Mouse (Mus musculus) kidney, embryonic 15.5 days (tissue): ENCODE data around the gene Coq5. TPM values are rescaled to one million over a fixed set of nuclear protein-coding genes. Genes with fewer than 3 reads are reported as not detected.

Experiments
- ATAC-seq: fragments of 200-750 bp; cut with Nextera tagmentation; replicated peaks from 2 replicates; pipeline ENCODE4 v1.8.0; 2017; ENCODE audit warnings: moderate TSS enrichment; ENCODE audit not compliant: low FRiP score
- H3K27ac ChIP-seq: fragments of 300-500 bp; sonication (generic); 2 replicates; pipeline ENCODE4 v1.5.1; 2015; ENCODE audit warnings: mild to moderate bottlenecking, inconsistent platforms
- H3K27me3 ChIP-seq: fragments of 300-500 bp; sonication (generic); 2 replicates; pipeline ENCODE4 v1.6.1; 2015; ENCODE audit warnings: inconsistent platforms
- H3K36me3 ChIP-seq: fragments of 300-500 bp; sonication (generic); 2 replicates; pipeline ENCODE4 v1.6.1; 2015; ENCODE audit warnings: inconsistent platforms
- H3K4me1 ChIP-seq: fragments of 300-500 bp; sonication (generic); 2 replicates; pipeline ENCODE4 v1.6.1; 2015; ENCODE audit warnings: inconsistent platforms
- H3K4me2 ChIP-seq: fragments of 300-500 bp; sonication (generic); 2 replicates; pipeline ENCODE4 v1.6.1; 2015; ENCODE audit warnings: moderate library complexity, mild to moderate bottlenecking, inconsistent platforms
- H3K4me3 ChIP-seq: fragments of 300-500 bp; sonication (generic); replicated peaks from 2 replicates; pipeline ENCODE4 v1.5.1; 2015; ENCODE audit warnings: mild to moderate bottlenecking, inconsistent platforms
- H3K9ac ChIP-seq: fragments of 300-500 bp; sonication (generic); 2 replicates; pipeline ENCODE4 v1.6.1; 2015; ENCODE audit warnings: mild to moderate bottlenecking, inconsistent platforms
- H3K9me3 ChIP-seq: fragments of 300-500 bp; sonication (generic); replicated peaks from 2 replicates; pipeline ENCODE4 v1.6.1; 2016; ENCODE audit warnings: inconsistent platforms
- WGBS: fragments of 180-500 bp; shearing (Covaris S2); methylation state at CpG from one replicate; pipeline ENCODE4 v1.1.7; 2015; ENCODE audit warnings: mixed read lengths; 5-methylcytosine and 5-hydroxymethylcytosine counted together
- polyA plus RNA-seq: library from polyadenylated mRNA; unstranded; fragments of >200 nt; fragmentation: Nextera tagmentation; extraction: Ambion mirVana; gene quantifications from 2 replicates; pipeline ENCODE4 v1.2.1, GENCODE M21; 2015

Gene Coq5
- 51.0 and 51.2 TPM in 2 replicates for polyA plus RNA-seq

DNA sequence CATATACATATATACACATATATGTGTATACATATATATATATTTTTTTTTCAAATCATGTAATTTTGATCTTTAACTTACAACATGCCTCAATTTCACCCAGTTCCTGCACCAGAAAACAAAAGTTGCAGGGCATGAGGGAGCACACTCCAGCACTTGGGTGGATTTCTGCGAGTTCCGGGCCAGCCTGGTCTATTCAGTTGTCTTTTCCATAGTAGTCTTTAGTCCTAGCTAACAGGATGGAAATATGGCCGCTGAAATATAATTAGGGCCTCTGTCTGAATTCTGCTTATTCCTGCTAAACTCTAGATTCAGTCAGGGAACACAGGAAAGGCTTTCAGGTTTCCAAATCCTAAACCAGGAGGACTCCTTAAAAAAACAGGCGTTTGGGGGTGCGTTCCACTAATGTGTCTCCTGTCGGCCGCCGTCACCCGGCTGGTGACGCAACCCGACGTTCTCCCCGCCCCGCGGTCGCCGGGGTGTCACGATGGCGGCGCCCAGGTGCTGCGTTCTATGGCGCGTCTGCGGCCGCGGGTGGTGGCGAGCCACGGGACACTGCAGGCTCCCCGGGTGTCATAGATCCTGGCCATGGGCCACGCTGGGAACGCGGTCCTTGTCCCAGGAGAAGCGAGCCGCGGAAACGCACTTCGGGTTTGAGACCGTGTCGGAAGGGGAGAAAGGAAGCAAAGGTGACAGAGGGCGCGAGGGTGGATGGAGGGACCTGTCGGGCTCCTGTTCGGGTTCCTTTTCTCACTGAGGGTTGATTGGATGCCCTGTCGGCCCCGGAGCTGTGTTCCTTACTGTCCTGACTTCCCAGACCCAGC is at the start of gene Coq5:
Coq5 (plus strand) TSS at position 441 of the 824 bp plus-strand sequence.
- Histone ChIP-seq H3K27ac (peak within 1 kb of the TSS; percentile 66), H3K27me3 (no peaks in the 10 kb centered on the region), H3K9ac (peak within 1 kb of the TSS; percentile 88), H3K4me3 (peak within 1 kb of the TSS; percentile 98), H3K9me3 (no peaks in the 10 kb centered on the region), H3K36me3 (peaks cover 14% of the 10 kb centered on the region), H3K4me2 (peak within 1 kb of the TSS; percentile 83), H3K4me1 (peaks cover 9% of the 10 kb centered on the region)
- whole genome bisulfite sequencing: 4% methylated on average over 45 of the region's 45 CpGs
- peak; percentile 68 for ATAC-seq

DNA sequence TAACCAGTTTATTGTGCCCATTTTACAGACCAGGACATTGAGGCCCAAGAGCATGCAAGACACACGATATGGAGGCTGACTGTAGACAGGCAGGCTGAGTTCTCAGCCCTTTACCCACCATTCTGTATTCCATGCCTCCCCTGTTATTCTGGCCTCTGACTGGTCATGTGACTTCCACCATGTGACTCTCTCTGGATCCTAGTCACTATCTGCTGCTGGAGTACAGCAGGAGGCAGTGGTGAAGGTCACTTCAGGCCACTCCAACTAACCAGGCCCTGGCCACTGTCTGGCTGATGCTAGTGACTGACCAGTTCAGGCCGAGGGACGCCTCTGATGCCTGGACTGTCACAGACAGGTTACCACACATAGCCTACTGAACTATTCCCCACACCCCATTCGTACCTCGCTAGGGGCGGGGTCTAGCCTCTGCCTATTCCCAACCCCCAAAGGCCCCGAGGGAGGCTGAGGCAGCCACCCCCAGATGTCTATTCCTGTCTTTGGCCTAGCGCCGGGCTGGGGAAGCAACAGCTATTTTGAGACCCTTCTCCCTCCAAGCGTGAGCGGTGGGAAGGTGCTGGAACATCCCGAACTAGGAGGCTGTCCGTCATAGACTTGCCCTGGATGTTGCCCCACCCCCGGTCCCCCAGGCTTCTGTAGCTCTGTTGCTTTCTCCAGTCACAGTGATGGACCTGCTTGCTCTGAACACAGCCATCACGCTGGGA is 48.5 kb upstream of the Coq5 start:
- Histone ChIP-seq H3K4me2 (peak overlapping the region; percentile 39), H3K27me3 (peaks cover 23% of the 10 kb centered on the region), H3K9me3 (no peaks in the 10 kb centered on the region), H3K36me3 (no peaks in the 10 kb centered on the region), H3K27ac (no peak overlapping the region), H3K9ac (no peak overlapping the region), H3K4me1 (peaks cover 23% of the 10 kb centered on the region), H3K4me3 (peak overlapping the region; percentile 9; the same call in 1 of the 2 replicates)
- ATAC-seq: 0 out of 2 replicates have a peak, but pooled peaks have one; percentile 9
- 53% methylated on average over 15 of the region's 15 CpGs for WGBS

DNA sequence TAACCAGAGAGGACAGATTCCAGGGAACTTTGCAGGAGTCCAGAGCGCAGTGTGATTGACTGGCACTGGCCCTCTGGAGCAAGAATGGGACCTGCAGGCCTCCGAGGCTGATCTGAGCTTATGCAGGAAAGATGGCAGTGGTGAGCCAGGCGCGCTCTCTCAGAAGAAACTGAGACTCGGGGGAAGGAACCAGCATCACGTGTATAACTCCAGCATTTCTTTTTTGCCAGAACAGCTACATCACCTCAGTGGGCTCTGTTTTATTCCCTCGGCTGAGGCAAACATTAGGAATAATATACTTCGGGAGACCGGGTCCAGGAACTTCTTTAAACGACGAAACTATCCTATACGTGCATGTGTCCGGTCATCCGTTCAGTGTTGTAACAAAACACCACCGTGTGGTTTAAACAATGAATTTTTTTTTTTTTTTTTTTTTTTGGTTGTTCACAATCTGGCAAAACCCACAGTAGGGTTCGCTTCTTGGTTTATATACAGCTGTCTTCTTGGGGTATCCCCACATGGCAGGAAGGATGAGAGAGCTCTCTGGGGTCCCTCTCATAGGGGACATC is 47.8 kb upstream of the Coq5 start:
- Histone ChIP-seq H3K36me3 (no peaks in the 10 kb centered on the region), H3K9me3 (no peaks in the 10 kb centered on the region), H3K27me3 (peaks cover 23% of the 10 kb centered on the region), H3K4me3 (peak overlapping the region; percentile 9; the same call in 1 of the 2 replicates), H3K4me2 (peak overlapping the region; percentile 39), H3K9ac (no peak overlapping the region), H3K27ac (no peak overlapping the region), H3K4me1 (peaks cover 27% of the 10 kb centered on the region)
- no peak for ATAC-seq
- WGBS: 20% methylated on average over 16 of the region's 16 CpGs

DNA sequence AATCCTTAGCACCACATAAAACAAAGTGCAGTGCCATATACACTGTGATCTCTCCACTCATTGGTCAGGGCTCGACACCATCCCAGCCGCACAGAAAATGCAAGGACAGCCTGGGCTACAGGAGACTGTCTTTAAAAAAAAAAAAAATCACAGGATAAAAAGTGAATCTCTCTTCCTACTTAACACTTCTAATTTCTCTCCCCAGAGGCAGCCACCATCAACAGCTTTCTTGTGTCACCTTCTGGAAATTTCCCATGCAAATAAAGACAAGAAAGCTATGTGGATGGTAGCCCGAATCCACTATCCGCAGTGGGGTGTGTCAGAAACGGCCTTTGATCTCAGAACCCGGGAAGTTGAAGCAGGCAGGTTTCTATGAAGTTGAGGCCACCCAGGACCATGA is 47.0 kb upstream of the Coq5 start:
- H3K27me3 ChIP-seq: peaks cover 23% of the 10 kb centered on the region
- H3K4me2 ChIP-seq: no peak overlapping the region
- peaks cover 27% of the 10 kb centered on the region for H3K4me1 ChIP-seq
- H3K9me3 ChIP-seq: no peaks in the 10 kb centered on the region
- no peak for ATAC-seq
- 41% methylated on average over 6 of the region's 6 CpGs for WGBS
- H3K36me3 ChIP-seq: no peaks in the 10 kb centered on the region
- H3K9ac ChIP-seq: no peak overlapping the region
- H3K27ac ChIP-seq: no peak overlapping the region
- H3K4me3 ChIP-seq: no peak overlapping the region

DNA sequence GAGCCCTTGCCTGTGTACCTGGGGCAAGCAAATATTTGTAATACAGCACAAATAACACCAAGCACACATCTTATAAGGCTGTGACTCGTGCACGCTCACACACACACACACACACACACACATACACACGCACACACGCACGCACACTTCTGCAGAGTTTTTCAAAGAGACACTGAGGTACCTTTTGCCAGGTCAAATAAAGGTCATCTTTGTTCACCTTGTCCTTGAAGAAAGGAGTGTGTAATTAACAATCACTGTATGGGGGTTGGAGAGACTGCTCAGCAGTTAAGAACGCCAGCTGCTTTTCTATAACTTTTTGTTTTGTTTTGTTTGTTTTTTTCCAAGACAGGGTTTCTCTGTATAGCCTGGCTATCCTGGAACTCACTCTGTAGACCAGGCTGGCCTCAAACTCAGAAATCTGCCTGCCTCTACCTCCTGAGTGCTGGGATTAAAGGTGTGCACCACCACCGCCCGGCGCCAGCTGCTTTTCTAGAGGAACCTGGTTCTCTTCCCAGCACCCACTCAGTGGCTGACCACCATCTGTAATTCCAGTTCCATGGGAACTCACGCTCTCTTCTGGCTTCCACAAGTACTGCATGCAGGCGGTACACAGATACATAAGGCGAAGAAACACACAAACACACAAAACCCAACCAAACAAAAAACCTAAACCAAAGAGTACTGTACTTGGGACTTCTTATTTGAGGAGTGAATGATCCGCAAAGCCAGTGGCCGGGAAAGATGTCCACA is 46.3 kb upstream of the Coq5 start:
- Histone ChIP-seq H3K4me3 (no peak overlapping the region), H3K9ac (no peak overlapping the region), H3K4me2 (no peak overlapping the region), H3K27ac (no peak overlapping the region), H3K36me3 (no peaks in the 10 kb centered on the region), H3K4me1 (peaks cover 27% of the 10 kb centered on the region), H3K27me3 (peaks cover 23% of the 10 kb centered on the region), H3K9me3 (no peaks in the 10 kb centered on the region)
- ATAC-seq: no peak
- WGBS: 89% methylated on average over 14 of the region's 14 CpGs

DNA sequence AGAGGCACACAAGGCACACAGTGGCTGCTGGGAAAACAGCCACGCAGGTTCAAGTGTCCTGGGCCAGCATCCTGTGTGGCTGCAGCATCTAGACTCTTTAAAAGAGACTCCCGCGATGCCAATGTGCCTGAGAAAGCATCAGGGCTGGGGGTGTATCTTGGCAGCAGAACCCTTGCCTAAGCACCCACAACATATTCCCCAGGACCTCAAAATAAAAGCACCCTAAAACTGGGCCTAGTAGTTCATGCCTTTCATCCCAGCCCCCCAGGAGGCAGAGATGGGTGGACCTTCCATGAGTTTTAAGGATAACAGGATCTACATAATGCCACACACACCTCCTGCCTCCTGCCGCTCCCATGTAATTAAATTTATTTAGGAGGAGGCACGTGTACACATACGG is 44.9 kb upstream of the Coq5 start:
- peaks cover 38% of the 10 kb centered on the region for H3K4me1 ChIP-seq
- peaks cover 23% of the 10 kb centered on the region for H3K27me3 ChIP-seq
- H3K9ac ChIP-seq: no peak overlapping the region
- H3K4me2 ChIP-seq: no peak overlapping the region
- H3K9me3 ChIP-seq: no peaks in the 10 kb centered on the region
- 61% methylated on average over 6 of the region's 6 CpGs for WGBS
- no peak overlapping the region for H3K27ac ChIP-seq
- no peak for ATAC-seq
- no peaks in the 10 kb centered on the region for H3K36me3 ChIP-seq
- H3K4me3 ChIP-seq: no peak overlapping the region

DNA sequence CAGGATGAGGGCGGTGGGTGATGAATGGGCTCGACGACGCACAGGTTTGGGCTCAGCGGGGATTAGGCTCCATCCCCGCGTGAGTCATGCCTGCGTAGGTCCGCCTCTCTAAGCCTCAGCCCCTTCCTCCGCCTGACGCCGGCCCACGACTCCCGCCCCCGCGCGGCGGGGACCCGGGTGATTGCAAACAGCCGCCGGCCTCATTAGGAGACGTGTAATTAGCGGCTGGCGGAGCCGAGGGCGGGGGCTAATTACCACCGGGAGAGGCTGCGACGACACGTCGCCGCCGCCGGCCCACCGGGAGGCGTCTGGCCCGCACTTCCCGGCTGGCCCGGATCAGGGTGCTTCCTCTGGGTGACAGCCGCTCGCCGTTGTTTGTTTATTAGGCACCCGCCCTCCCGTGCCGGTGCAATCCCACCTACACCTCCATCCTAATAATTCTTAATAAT is 44.1 kb upstream of the Coq5 start:
- peak overlapping the region; percentile 91 for H3K4me2 ChIP-seq
- H3K27ac ChIP-seq: peak overlapping the region; percentile 38
- peaks cover 23% of the 10 kb centered on the region for H3K27me3 ChIP-seq
- H3K4me1 ChIP-seq: peaks cover 38% of the 10 kb centered on the region
- peak overlapping the region; percentile 55 for H3K4me3 ChIP-seq
- peaks cover 8% of the 10 kb centered on the region for H3K36me3 ChIP-seq
- H3K9me3 ChIP-seq: no peaks in the 10 kb centered on the region
- ATAC-seq: peak; percentile 46; the same call in 1 of the 2 replicates
- under 1% methylated on average over 44 of the region's 45 CpGs for WGBS
- peak overlapping the region; percentile 55 for H3K9ac ChIP-seq

DNA sequence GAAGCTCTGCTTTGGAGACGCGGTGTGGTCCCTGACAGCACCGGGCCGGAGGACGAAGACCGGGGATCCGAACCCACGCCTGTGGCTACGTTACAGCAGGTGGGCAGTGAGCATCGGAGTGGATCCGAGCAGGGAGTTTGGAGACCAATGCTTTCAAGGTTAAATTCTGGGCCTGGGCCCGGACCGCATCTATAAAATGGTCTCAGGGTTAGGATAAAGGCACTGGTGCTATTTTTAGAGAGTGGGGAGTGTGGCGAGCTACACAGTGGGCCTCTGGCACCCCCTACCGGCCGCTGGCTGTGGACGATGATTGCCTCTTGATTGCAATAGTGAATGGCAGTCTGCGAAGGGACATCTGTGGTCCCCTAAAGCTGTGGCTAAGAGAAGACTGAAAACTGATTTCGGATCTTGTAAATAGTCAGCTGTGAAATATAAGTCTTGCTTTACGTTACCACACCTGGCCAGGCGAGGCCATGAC is 43.6 kb upstream of the Coq5 start, which contains the start of gene Pop5:
Pop5 (plus strand) TSS at position 51 of the 478 bp plus-strand sequence.
- Histone ChIP-seq H3K27me3 (peaks cover 23% of the 10 kb centered on the region), H3K9ac (peak within 1 kb of the TSS; percentile 55), H3K27ac (peak within 1 kb of the TSS; percentile 38)

DNA sequence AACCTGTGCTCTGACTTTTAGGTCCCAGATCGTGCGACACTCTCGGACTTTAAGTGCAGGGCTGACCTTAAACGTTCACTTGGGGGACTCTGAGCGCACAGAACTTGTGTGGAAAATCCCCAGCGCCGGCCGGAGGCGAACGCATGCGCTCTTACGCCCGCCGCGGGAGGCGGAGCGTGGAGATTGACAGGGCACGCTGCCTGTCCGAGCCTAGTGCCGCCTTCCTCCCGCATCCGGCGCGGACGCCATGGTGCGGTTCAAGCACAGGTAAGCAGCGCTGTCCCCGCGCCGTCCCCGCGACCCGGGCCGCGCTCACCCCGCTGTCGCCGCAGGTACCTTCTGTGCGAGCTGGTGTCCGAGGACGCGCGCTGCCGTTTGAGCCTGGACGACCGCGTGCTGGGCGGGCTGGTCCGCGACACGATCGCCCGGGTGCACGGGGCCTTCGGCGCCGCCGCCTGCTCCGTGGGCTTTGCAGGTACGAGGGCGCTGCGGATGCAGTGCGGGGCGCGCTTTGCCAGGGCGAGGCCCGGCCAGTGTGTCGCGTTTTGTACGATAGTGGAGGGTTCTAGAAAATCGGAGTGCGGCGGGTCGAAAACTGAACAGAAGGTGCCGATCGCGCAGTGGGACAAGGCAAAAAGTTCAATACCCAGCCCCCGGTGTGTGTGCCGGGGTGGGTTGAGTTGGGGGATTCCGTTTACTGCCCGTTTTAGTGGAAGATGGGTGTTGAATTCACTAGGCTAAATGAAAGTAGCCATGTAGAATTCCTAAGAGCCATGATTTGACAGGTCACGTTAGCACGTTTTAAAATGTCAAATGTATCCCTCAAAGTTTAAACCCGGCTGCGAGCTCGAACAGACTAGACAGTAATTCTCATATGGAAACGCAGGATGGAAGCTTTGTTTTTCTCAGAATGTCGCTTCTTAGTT is 41.4 kb upstream of the Coq5 start:
- peak overlapping the region; percentile 70 for H3K9ac ChIP-seq
- peak overlapping the region; percentile 82 for H3K4me3 ChIP-seq
- H3K4me2 ChIP-seq: peak overlapping the region; percentile 88
- H3K27me3 ChIP-seq: peaks cover 8% of the 10 kb centered on the region
- H3K4me1 ChIP-seq: peaks cover 26% of the 10 kb centered on the region
- peak overlapping the region; percentile 70 for H3K27ac ChIP-seq
- no peaks in the 10 kb centered on the region for H3K9me3 ChIP-seq
- ATAC-seq: peak; percentile 87
- H3K36me3 ChIP-seq: peaks cover 35% of the 10 kb centered on the region
- WGBS: under 1% methylated on average over 88 of the region's 88 CpGs

More for the DNA sequence above, 43.6 kb upstream of the Coq5 start, which contains the start of gene Pop5:
- WGBS: 2% methylated on average over 21 of the region's 21 CpGs
- ATAC-seq: peak; percentile 66
- H3K4me3 ChIP-seq: peak within 1 kb of the TSS; percentile 55
- peaks cover 13% of the 10 kb centered on the region for H3K36me3 ChIP-seq
- H3K4me2 ChIP-seq: peak within 1 kb of the TSS; percentile 91
- peaks cover 38% of the 10 kb centered on the region for H3K4me1 ChIP-seq
- no peaks in the 10 kb centered on the region for H3K9me3 ChIP-seq

DNA sequence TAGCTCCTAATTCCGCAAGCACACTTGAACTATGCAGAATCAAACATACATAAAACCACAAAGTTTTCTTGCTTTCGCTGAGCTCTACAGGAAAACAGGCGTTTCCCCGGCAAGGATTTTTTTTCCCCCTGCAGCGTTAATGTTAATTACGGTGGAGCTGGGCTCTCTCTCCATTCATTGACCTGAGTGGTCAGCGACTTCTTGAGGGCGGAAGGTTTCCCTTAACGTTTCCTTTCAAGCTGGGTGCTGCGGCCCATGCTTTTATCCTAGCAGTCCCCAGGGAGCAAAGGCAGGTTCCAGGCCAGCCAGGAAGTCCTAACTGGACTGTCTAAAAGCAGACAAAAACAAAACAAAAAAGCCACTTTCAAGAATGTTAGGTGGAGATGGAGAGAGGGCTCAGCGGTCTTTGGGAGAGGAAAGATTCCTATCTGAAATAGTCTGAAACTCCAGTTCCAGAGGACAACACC is 40.7 kb upstream of the Coq5 start:
- 6% methylated on average over 11 of the region's 11 CpGs for WGBS
- Histone ChIP-seq H3K4me2 (peak overlapping the region; percentile 88), H3K9me3 (no peaks in the 10 kb centered on the region), H3K36me3 (peaks cover 42% of the 10 kb centered on the region), H3K4me3 (peak overlapping the region; percentile 82), H3K27ac (no peak overlapping the region), H3K9ac (peak overlapping the region; percentile 70), H3K4me1 (peaks cover 26% of the 10 kb centered on the region), H3K27me3 (peaks cover 5% of the 10 kb centered on the region)
- ATAC-seq: no peak
